Mouse (Mus musculus) cerebellum, adult 2 months (tissue): ENCODE results near the gene Mas1. TPM values are rescaled to one million over a fixed set of nuclear protein-coding genes. Genes with fewer than 3 reads are reported as not detected.

Experiments used
- DNase-seq, 2 experiments: peaks; one replicate each; pipeline ENCODE4 v3.0.0; 2021
- H3K27ac ChIP-seq: fragments of 200-500 bp; 2 replicates; pipeline ENCODE4 v1.5.1; 2012; ENCODE audit warnings: low read length, control low read depth, inconsistent platforms; ENCODE audit not compliant: insufficient read depth
- H3K27me3 ChIP-seq: fragments of 200-500 bp; 2 replicates; pipeline ENCODE4 v1.6.1; 2012; ENCODE audit warnings: inconsistent platforms, mild to moderate bottlenecking, low read length, moderate library complexity; ENCODE audit not compliant: control insufficient read depth, insufficient read depth
- H3K4me1 ChIP-seq: fragments of 200-500 bp; 2 replicates; pipeline ENCODE4 v1.6.1; 2011; ENCODE audit warnings: low read length; ENCODE audit not compliant: control insufficient read depth, insufficient read depth
- H3K4me3 ChIP-seq: fragments of 200-500 bp; replicated peaks from 2 replicates; pipeline ENCODE3; 2011; ENCODE audit warnings: mild to moderate bottlenecking, low read depth, low read length, control low read depth; ENCODE audit not compliant: insufficient read depth
- CTCF ChIP-seq: fragments of 200-500 bp; IDR thresholded peaks from 2 replicates; pipeline ENCODE4 v1.5.1; 2011; ENCODE audit warnings: low read depth, mild to moderate bottlenecking, control low read depth, low read length, moderate library complexity, borderline replicate concordance; ENCODE audit not compliant: insufficient read depth
- POLR2A ChIP-seq: fragments of 200-500 bp; IDR thresholded peaks from 2 replicates; pipeline ENCODE4 v1.6.1; 2011; ENCODE audit warnings: low read length, control low read depth, borderline replicate concordance; ENCODE audit not compliant: insufficient read depth
- WGBS: fragments of 180-500 bp; shearing (Covaris S2); methylation state at CpG from one replicate; pipeline ENCODE4 v1.1.7; 2018; 5-methylcytosine and 5-hydroxymethylcytosine counted together
- polyA plus RNA-seq: library from polyadenylated mRNA; depleted of rRNA; stranded (reverse); fragments of >200 nt; gene quantifications from 2 replicates; pipeline ENCODE4 v1.2.3, GENCODE M21; 2012

The Mas1 gene
- polyA plus RNA-seq, 1 experiment: 0.44 TPM

GRCm38 (mm10) chr17:12808851-12809250 lies 59.1 kb downstream of the Mas1 start:
- H3K4me3 ChIP-seq: no peak overlapping the region
- no peaks in the 10 kb centered on the region for H3K27me3 ChIP-seq
- WGBS: 87% methylated on average over 6 of the region's 6 CpGs
- DNase-seq: peak in 1 of 2 experiments; percentile 7
- no peak overlapping the region for H3K27ac ChIP-seq
- TF ChIP-seq CTCF (no peak), POLR2A (no peak)
- H3K4me1 ChIP-seq: no peaks in the 10 kb centered on the region

- Histone ChIP-seq H3K27ac (no peak overlapping the region), H3K27me3 (no peaks in the 10 kb centered on the region), H3K4me3 (no peak overlapping the region), H3K4me1 (no peaks in the 10 kb centered on the region)
- DNase-seq: peak in 1 of 2 experiments; percentile 2
- TF ChIP-seq CTCF (no peak), POLR2A (no peak)
These were observed 63.1 kb downstream of the Mas1 start for GRCm38 (mm10) chr17:12804584-12805445.

DNA sequence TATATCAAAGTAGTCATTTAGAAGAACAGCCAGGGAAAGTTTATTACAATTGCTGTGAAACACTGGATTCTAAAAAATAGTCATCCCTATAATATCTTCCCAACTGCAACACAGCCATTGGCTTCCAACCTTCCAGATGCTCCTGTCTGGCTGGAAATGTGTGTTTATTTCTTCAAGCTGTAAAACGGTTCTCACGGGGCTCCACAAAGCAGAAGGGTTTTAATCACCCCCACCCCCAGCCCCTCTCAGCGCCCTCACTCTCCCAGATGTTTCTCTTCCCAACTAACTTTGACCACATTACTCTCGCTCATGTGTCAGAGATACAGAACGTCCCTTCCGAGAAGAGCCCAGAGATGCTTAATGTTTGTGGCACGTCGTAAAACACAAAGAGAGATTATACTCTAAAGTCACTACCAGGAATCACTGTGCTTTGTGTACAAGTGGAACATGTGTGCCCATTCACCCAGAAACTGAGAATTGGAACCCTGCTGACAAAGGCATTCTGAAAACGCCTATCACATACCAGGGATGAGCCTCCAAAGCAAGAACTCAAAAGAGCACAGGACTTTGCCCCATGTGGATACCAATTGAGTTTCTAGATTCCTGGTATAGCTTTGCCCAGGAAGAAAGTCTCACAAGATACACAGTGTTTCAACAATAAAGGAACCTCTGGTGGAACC lies 65.9 kb downstream of the Mas1 start:
- Histone ChIP-seq H3K4me3 (no peak overlapping the region), H3K4me1 (no peaks in the 10 kb centered on the region), H3K27me3 (no peaks in the 10 kb centered on the region), H3K27ac (no peak overlapping the region)
- 65% methylated on average over 9 of the region's 9 CpGs for WGBS
- TF ChIP-seq CTCF: no peak
- no peak for TF ChIP-seq POLR2A
- DNase-seq: peak in 1 of 2 experiments; percentile 2

GRCm38 (mm10) chr17:12799368-12800275 lies 68.3 kb downstream of the Mas1 start:
- no peaks in the 10 kb centered on the region for H3K27me3 ChIP-seq
- H3K27ac ChIP-seq: no peak overlapping the region
- no peak for TF ChIP-seq POLR2A
- H3K4me1 ChIP-seq: no peaks in the 10 kb centered on the region
- 80% methylated on average over 12 of the region's 12 CpGs for WGBS
- no peak overlapping the region for H3K4me3 ChIP-seq
- DNase-seq: no peak

DNA sequence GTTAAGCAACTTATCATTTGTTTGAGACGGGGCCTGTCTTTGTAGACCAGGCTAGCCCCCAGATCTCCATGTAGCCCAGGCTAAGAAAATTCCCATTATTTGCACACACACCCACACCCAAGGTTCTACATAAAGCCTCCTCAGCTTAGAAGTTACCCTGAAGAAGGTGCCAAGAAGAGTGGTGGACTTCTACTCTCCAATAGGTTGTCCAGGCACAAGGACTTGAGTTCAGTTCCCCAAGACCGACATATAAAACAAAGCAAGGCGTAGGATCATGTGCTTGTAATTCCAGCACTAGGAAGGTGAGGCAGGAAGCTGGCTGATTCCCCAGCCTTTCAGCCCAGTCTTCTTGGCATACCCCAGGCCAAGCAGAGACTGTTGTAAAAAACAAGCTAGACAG lies 69.4 kb downstream of the Mas1 start:
- H3K27ac ChIP-seq: no peak overlapping the region
- 93% methylated on average over 3 of the region's 3 CpGs for WGBS
- TF ChIP-seq CTCF: no peak
- TF ChIP-seq POLR2A: no peak
- no peaks in the 10 kb centered on the region for H3K27me3 ChIP-seq
- H3K4me1 ChIP-seq: peaks cover 6% of the 10 kb centered on the region; the same call in 1 of the 2 replicates
- H3K4me3 ChIP-seq: no peak overlapping the region
- no peak for DNase-seq

GRCm38 (mm10) chr17:12797427-12798029 lies 70.4 kb downstream of the Mas1 start:
- no peak for TF ChIP-seq CTCF
- no peak for TF ChIP-seq POLR2A
- DNase-seq: no peak
- WGBS: 72% methylated on average over 3 of the region's 3 CpGs
- H3K4me3 ChIP-seq: no peak overlapping the region
- no peaks in the 10 kb centered on the region for H3K27me3 ChIP-seq
- H3K4me1 ChIP-seq: peaks cover 7% of the 10 kb centered on the region; the same call in 1 of the 2 replicates
- H3K27ac ChIP-seq: no peak overlapping the region

GRCm38 (mm10) chr17:12796633-12797032 lies 71.3 kb downstream of the Mas1 start:
- DNase-seq: no peak
- 95% methylated on average over 3 of the region's 3 CpGs for WGBS
- no peak for TF ChIP-seq CTCF
- TF ChIP-seq POLR2A: no peak
- Histone ChIP-seq H3K4me1 (peaks cover 9% of the 10 kb centered on the region; the same call in 1 of the 2 replicates), H3K27ac (no peak overlapping the region), H3K4me3 (no peak overlapping the region), H3K27me3 (no peaks in the 10 kb centered on the region)
